Mouse (Mus musculus) kidney, adult 9 months (tissue): ENCODE measurements around the gene Lhfp.
A peak's percentile ranks its signal among the peaks of the same experiment; 100 is the strongest.

Experiments used
- DNase-seq: peaks from one replicate; pipeline ENCODE4 v3.0.0; 2022

Lhfp gene

DNA sequence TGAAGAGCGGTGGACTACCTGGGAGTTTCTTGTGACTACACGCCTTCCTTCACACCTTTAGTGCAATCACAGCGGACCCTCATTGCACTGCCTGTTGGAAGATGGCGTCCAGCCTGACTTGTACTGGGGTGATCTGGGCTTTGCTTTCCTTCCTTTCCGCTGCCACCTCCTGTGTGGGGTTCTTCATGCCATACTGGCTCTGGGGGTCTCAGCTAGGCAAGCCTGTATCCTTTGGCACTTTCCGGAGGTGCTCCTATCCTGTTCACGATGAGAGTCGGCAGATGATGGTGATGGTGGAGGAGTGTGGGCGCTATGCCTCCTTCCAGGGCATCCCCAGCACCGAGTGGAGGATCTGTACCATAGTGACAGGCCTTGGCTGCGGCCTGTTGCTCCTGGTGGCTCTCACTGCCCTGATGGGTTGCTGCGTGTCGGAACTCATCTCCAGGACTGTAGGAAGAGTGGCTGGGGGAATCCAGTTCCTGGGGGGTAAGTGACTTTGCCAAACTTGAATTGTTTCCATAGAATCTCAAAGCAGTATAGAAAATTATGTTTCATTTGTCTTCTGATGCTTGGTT is 2.0 kb downstream of the Lhfp start:
- no peak for DNase-seq

GRCm38 (mm10) chr3:53044238-53044637 is 2.9 kb downstream of the Lhfp start:
- DNase-seq, result no peak

- DNase-seq, result no peak
These were observed 3.5 kb downstream of the Lhfp start for GRCm38 (mm10) chr3:53044682-53045299.

DNA sequence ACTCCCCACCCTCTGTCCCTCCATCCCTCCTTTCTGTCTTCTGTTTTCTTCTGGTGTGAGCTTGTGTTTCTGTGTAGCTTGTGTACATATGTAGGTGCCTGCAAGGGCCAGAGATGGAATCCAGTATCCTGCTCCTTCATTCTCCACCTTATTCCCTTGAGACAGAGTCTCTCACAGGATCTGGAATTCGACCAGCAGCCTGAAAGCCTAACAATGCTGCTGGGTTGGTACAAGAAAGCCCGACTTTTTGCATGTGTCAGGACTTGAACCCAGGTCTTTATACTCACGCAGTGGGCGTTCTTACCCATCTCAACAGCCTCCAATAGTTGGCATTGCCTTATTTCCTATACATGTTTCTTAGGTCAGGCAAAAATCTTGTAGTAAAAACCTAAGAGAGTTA is 4.4 kb downstream of the Lhfp start:
- no peak for DNase-seq

DNA sequence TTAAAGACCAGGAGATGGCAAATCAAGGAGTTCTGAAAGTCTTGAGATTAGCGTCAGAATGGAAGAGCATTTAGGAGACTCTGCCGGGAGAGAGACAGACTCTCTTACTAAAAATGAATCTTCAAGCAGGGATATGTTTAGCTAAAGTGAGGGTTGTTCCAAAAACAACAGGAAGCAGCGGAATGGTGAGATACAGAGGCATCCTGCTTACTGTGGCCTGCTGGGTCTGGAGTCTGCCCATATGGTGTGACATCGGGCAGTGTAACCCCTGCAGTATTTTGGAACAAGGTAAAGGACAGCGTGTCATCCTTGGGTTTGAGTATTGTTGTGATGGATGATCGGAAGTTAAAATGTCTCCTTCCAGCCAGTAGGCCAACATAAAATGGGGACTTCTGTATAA is 5.0 kb downstream of the Lhfp start:
- DNase-seq, result peak; percentile 17

GRCm38 (mm10) chr3:53052385-53052784 is 11.1 kb downstream of the Lhfp start:
- DNase-seq, result no peak

GRCm38 (mm10) chr3:53056430-53056829 is 15.1 kb downstream of the Lhfp start:
- DNase-seq, result no peak

- peak; percentile 21 for DNase-seq
These were observed 18.6 kb downstream of the Lhfp start for GRCm38 (mm10) chr3:53059959-53060358.

GRCm38 (mm10) chr3:53063423-53064147 is 22.3 kb downstream of the Lhfp start:
- no peak for DNase-seq

DNA sequence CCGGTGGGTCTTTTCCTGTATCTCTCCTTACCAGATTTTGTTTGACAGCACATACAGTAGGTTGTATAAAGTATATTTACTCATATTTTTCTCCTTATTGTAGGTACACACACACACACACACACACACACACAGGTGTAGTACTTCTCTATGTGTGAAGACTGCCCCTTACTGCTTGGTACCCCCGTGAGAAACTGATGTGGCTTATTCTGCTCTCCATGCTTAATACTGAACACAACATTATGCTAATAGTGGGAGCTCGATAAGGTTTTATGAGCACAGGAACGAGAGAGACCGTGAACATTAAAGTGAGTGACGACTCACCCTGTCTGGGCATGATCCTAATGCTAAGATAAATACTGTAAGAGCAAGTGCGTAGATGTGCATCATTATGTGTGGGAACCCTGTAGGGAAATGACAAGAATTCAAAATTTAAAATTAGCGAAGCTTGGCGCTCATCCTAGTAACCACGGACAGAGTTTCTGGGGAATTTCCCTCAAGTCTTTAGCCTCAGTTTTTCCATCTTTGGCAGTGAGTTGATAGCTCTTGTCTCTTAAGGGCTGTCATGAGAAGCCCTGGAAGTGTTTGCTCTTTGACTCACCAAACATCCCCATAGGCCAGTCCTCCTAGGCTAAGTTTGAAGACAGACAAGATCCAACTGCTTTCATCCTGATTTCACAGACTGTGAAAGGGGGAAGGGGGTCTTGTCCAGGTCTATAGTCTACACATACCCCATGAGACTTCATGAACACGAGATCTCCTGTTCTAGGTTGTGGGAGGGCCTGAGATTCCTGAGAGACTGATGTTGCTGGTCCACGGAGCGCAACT is 24.2 kb downstream of the Lhfp start:
- DNase-seq, result no peak

DNA sequence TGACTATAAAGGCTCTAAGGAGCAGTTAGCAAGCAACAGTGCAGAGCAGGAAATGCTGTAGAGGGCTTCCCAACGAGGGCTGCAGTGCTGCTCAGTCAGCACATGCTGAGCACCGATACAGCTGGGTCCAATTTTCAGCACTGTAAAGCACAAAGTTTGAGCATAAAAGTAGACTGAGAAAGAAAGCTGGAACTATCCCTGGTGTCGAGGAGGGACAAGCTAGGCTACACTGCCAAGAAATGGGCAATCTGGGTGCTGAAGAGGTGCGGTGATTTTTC is 24.7 kb downstream of the Lhfp start:
- no peak for DNase-seq

DNA sequence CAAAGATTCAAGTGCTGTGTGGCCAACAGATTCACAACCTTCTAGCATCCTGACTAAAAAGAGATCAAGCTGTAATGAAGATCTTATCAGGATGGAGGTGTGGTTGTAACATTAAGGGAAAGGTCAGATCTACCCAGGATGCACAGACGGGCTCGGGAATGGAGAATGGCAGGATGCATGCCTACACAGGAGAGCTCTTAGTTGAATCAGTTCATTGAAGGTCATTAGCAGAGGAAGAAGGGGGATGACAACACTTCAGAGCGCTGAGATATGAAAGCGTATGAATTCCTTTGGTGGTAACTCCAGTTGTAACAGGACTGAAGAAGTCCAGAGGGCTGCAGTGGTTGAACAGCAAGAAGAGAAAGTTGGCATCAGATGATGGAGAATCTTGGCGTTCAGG is 27.1 kb downstream of the Lhfp start:
- DNase-seq, result no peak

DNA sequence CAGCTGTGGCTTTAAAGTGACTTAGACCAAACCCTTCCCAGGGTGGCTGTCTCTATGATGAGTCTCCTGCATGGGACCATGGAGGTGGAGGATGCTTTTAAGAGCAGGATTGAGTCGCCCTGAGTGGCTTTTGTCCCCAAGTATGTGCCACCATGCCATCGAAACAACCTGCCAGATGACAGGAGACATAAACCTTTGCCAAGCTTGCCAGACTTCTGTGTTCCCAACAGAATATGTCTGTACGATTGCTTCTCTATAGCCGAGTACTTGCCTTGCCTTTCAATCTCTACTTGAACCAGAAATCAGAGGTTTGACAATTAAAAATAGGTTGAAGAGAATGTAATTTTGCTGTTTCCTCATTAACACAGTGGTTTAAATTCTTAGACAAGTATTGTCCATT is 32.9 kb downstream of the Lhfp start:
- no peak for DNase-seq

DNA sequence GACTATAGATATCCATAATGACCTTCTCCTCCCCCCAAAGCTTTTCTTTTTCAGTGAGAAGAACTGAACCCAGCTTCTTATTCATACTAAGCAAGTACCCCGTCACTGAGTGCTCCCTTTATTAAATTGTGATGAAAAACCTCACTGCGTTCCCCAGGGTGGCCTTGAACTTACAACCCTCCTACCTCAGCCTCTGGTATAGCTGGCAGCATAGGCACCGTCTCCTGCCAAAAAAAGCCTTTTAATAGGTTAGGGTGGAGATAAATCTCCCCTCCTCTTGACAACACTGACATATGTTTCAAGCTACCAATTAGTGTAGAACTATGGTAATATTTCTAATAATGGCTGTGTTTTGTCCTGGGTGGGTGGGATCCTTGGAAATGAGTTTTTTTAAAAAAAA is 33.4 kb downstream of the Lhfp start:
- DNase-seq, result no peak

DNA sequence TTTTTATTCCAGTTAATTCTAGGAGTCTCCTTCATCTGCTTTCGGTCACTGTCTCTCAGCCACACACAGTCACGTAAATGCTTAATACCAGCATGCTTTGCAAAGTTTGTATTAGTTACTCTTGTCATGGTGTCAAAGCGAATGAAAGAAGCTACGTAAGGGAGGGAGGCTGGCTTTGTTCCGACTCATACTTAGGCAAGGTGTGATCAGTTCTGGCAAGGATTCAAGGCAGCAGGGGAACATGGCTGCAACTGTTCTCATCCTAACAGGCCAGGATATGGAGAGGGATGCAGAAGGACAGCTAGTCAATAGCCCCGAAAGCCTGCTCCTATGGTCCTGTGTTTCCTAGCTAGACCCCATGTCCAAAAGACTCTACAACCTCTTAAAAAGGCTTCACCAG is 39.0 kb downstream of the Lhfp start:
- DNase-seq, result no peak

- no peak for DNase-seq
These were observed 39.4 kb downstream of the Lhfp start for GRCm38 (mm10) chr3:53080710-53081109.

DNA sequence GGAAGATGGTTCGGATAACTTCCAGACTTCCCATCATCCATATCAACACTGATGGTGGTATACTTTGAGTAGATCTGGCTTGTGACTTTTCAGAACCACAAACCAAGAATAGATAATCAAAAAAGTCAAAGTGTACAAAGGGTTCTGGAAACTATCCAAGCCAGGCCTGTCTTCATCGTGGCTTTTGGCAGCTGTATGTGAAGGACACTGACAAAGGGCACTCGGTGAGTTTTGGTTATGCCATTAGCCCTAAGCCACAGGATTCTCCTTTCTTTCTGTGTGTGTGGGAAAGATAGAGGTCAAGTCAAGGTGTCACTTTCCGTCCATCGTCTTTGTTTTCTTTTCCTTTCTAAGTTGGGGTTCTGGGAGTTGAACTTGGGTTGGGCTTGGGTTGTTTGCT is 42.4 kb downstream of the Lhfp start:
- DNase-seq, result no peak

DNA sequence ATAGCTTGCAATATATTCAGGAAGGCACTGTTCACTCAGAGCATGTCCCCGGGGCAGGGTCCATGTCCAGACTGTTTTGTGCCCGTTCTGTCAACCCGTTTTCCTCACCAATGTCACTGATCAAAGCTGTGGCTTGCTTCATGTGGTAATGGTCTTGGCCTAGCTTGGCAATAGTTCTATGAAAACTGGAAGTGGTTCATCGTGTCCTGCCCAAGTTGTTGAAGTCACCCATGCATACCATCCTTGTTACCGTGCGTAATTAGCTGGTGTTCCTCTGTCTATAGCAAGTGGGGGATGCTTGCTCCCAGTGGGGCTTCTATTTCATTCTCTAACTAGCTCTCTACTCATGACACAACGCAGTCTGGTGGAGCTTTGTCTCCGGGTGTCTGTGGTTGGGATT is 43.5 kb downstream of the Lhfp start:
- no peak for DNase-seq

DNA sequence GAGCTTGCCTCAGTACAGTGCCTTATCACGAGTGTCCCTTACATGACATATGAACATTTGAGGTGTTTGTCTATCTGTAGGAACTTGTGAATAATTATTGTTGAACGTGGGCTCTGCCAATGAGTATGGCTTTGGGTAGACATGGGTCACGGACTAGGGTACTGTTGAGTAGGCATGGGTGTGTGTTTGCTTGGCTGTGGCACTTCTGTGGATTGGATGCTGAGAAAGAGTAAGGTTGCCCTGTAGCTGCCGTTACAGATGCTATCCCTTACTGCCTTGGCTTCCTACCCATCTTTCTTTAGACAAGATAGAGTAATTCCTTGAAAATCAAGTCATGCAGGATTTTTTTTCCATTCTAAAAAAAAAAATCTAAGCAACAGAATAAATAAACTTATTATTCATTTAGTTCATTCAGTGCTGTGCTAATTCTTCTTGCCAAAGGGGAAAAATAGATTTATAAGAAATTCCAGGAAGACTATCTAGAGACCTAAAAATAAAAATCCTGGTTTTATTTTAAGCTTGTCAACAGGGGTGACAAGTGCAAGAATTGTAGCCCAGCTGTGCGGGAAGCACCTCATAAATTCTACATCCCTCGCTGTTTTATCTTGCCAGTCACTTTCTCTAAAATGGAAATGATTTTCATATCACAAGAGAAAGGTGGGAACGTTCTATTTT is 45.3 kb downstream of the Lhfp start:
- DNase-seq, result no peak

GRCm38 (mm10) chr3:53087156-53087805 is 46.0 kb downstream of the Lhfp start:
- DNase-seq, result no peak

DNA sequence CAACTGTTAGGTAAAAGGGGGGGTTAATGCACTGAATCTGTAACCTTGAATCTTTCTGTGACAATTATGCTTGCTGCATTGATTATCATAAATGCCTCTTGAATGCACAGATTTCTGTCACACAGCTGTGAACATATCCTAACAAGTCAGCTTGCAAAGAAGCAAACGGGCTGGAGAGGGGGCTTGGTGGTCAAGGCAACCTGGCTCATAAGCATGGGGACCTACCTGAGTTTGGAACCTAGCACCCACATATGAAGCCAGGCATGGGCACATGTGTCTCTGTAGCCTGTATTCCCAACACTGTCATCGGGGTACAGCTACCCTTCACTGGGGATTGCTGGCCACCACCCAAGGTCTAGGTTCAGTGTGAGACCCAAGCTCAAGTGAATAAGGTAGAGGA is 48.6 kb downstream of the Lhfp start:
- DNase-seq, result no peak

DNA sequence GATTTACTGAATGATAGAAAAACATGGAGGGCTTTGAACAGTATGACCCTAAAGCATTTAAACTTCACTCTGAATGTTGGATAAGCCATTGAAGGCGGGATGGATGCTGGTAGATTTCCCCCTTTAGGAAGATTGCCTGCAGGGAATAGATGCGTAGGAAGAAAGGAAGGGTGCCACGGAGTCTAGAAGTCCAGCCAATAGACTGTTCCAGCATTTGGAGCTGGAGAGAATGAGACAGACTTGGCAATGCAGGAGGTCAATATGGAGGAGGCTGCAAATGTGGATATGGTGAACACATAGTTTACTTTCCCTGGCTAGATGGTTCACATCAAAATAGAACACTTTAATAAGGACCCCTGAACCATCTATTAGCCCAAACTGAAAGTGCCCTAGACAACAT is 58.9 kb downstream of the Lhfp start:
- DNase-seq, result no peak

GRCm38 (mm10) chr3:53100803-53101202 is 59.5 kb downstream of the Lhfp start:
- no peak for DNase-seq
